Mouse (Mus musculus) splenic B cell, adult 2 months (primary cell): Measurements from ENCODE around the gene Mxra7.

ENCODE experiments used
- DNase-seq: peaks from one replicate; pipeline ENCODE4 v3.0.0-alpha.2; 2011; ENCODE audit warnings: low read depth, low spot score
- H3K27me3 ChIP-seq: 2 replicates; pipeline ENCODE4 v1.6.1; 2012; ENCODE audit warnings: mild to moderate bottlenecking, low read length, moderate library complexity, mixed read lengths; ENCODE audit not compliant: control insufficient read depth, poor library complexity, insufficient read depth, severe bottlenecking
- H3K36me3 ChIP-seq: 2 replicates; pipeline ENCODE4 v1.6.1; 2012; ENCODE audit warnings: mild to moderate bottlenecking, low read length, moderate library complexity, mixed read lengths; ENCODE audit not compliant: control insufficient read depth, poor library complexity, insufficient read depth, severe bottlenecking

Gene Mxra7

GRCm38 (mm10) chr11:116827534-116828165 is at the start of gene Mxra7:
Gene Mxra7, minus strand, starts transcription at chr11:116828046.
- peak; percentile 54 for DNase-seq
- no peaks in the 10 kb centered on the region for H3K36me3 ChIP-seq
- no peaks in the 10 kb centered on the region for H3K27me3 ChIP-seq

- DNase-seq: no peak
- 0 out of 2 replicates have a peak, but pooled peaks cover 2% of the 10 kb centered on the region for H3K36me3 ChIP-seq
- H3K27me3 ChIP-seq: no peaks in the 10 kb centered on the region
Measured at GRCm38 (mm10) chr11:116873987-116874386, 46.1 kb upstream of the Mxra7 start.

- no peak for DNase-seq
- Histone ChIP-seq H3K27me3 (no peaks in the 10 kb centered on the region), H3K36me3 (0 out of 2 replicates have a peak, but pooled peaks cover 2% of the 10 kb centered on the region)
Measured at GRCm38 (mm10) chr11:116871538-116871937, 43.7 kb upstream of the Mxra7 start.

- Histone ChIP-seq H3K36me3 (0 out of 2 replicates have a peak, but pooled peaks cover 2% of the 10 kb centered on the region), H3K27me3 (no peaks in the 10 kb centered on the region)
- no peak for DNase-seq
Measured at GRCm38 (mm10) chr11:116869641-116870040, 41.8 kb upstream of the Mxra7 start.

- no peaks in the 10 kb centered on the region for H3K27me3 ChIP-seq
- H3K36me3 ChIP-seq: 0 out of 2 replicates have a peak, but pooled peaks cover 2% of the 10 kb centered on the region
- no peak for DNase-seq
Measured at GRCm38 (mm10) chr11:116869223-116869622, 41.4 kb upstream of the Mxra7 start.

- Histone ChIP-seq H3K36me3 (no peaks in the 10 kb centered on the region), H3K27me3 (no peaks in the 10 kb centered on the region)
- no peak for DNase-seq
Measured at GRCm38 (mm10) chr11:116868129-116868528, 40.3 kb upstream of the Mxra7 start.

GRCm38 (mm10) chr11:116865945-116866585 is 38.2 kb upstream of the Mxra7 start:
- no peak for DNase-seq
- no peaks in the 10 kb centered on the region for H3K27me3 ChIP-seq
- peaks cover 3% of the 10 kb centered on the region; the same call in 1 of the 2 replicates for H3K36me3 ChIP-seq

- Histone ChIP-seq H3K36me3 (peaks cover 5% of the 10 kb centered on the region), H3K27me3 (no peaks in the 10 kb centered on the region)
- no peak for DNase-seq
Measured at GRCm38 (mm10) chr11:116864444-116864843, 36.6 kb upstream of the Mxra7 start.

GRCm38 (mm10) chr11:116857183-116857850 is 29.5 kb upstream of the Mxra7 start:
- no peak for DNase-seq
- Histone ChIP-seq H3K27me3 (no peaks in the 10 kb centered on the region), H3K36me3 (peaks cover 5% of the 10 kb centered on the region)

- Histone ChIP-seq H3K36me3 (peaks cover 8% of the 10 kb centered on the region; the same call in 1 of the 2 replicates), H3K27me3 (no peaks in the 10 kb centered on the region)
- DNase-seq: no peak
Measured at GRCm38 (mm10) chr11:116854279-116854678, 26.4 kb upstream of the Mxra7 start.

- peak; percentile 95 for DNase-seq
- peaks cover 11% of the 10 kb centered on the region; the same call in 1 of the 2 replicates for H3K36me3 ChIP-seq
Measured at GRCm38 (mm10) chr11:116853512-116853928, 25.7 kb upstream of the Mxra7 start.

GRCm38 (mm10) chr11:116852891-116853511 is 25.2 kb upstream of the Mxra7 start, which contains the start of gene Srsf2:
Gene Srsf2, minus strand, starts transcription at chr11:116853094.
- DNase-seq: peak; percentile 97
- H3K36me3 ChIP-seq: peaks cover 11% of the 10 kb centered on the region; the same call in 1 of the 2 replicates
- no peaks in the 10 kb centered on the region for H3K27me3 ChIP-seq

More at GRCm38 (mm10) chr11:116853512-116853928, 25.7 kb upstream of the Mxra7 start:
- H3K27me3 ChIP-seq: no peaks in the 10 kb centered on the region

- H3K36me3 ChIP-seq: peaks cover 11% of the 10 kb centered on the region; the same call in 1 of the 2 replicates
- H3K27me3 ChIP-seq: no peaks in the 10 kb centered on the region
- DNase-seq: peak; percentile 79
Measured at GRCm38 (mm10) chr11:116852291-116852890, 24.5 kb upstream of the Mxra7 start, which contains the start of gene Mfsd11. Gene Mfsd11, plus strand, starts transcription at chr11:116852440.
